27 mouse cellular contexts compared by ENCODE assay signal in the genomic region with DNA sequence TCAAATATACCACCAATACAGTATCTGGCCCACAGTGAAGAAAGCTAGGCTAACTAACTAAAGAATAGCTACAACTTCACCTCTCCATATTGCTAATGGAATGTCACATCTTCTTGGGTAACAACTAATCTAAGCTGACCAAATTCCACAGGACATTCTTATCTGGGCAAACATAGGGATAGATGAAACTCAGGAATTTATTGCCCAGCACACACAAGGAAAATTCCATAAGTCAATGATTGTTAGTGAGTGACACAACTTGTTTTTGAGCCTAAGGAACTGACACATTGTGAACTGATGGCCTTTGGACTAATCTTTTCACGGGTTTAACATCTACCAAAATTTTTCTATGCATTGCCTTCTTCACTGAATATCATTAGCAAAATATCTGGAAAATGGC. TPM values are rescaled to one million over a fixed set of nuclear protein-coding genes. Genes with fewer than 3 reads are reported as not detected.
"Had no signal": no experiment of that assay in that cellular context is flagged by ENCODE, and none has a peak within 500 bp of the region (broad histone marks: within the 10 kb centered on the region; RNA-seq: fewer than 3 reads in every experiment).

No protein-coding gene starts in this region.

- ATAC-seq: forebrain, postnatal 0 days; hindbrain, embryonic 16.5 days; inflammation-experienced regulatory T-cells, adult 6 months; liver, embryonic 12.5 days had no signal

- DNase-seq: forebrain, postnatal 0 days; gastrocnemius, postnatal 14 days; gastrocnemius, postnatal 36 days; heart, adult 11 months; heart, adult 2 months; heart, postnatal 10 days; heart, postnatal 4 days; kidney, adult 11 months; kidney, adult 2 months; kidney, adult 9 months; kidney, postnatal 25 days; kidney, postnatal 4 days; liver had no signal

- H3K9me3 ChIP-seq: heart, embryonic 10.5 days; heart, embryonic 12.5 days; hindbrain, embryonic 10.5 days; hindbrain, embryonic 12.5 days; kidney, embryonic 15.5 days; limb, embryonic 10.5 days; limb, embryonic 12.5 days; liver, embryonic 12.5 days had no signal

- H3K36me3 ChIP-seq: heart, embryonic 10.5 days; heart, embryonic 12.5 days; hindbrain, embryonic 10.5 days; hindbrain, embryonic 12.5 days; kidney, embryonic 15.5 days; limb, embryonic 10.5 days; limb, embryonic 12.5 days; liver, embryonic 12.5 days had no signal

- H3K9ac ChIP-seq: forebrain, postnatal 0 days; heart, embryonic 12.5 days; hindbrain, embryonic 12.5 days; hindbrain, embryonic 14.5 days; kidney, embryonic 15.5 days; limb, embryonic 12.5 days; liver, embryonic 12.5 days had no signal

- H3K4me2 ChIP-seq: heart, embryonic 12.5 days; hindbrain, embryonic 12.5 days; hindbrain, embryonic 14.5 days; kidney, embryonic 15.5 days; limb, embryonic 12.5 days; liver, embryonic 12.5 days had no signal

- H3K27me3 ChIP-seq: heart, embryonic 12.5 days; hindbrain, embryonic 12.5 days; kidney, embryonic 15.5 days; limb, embryonic 12.5 days; liver, embryonic 12.5 days had no signal

- H3K27ac ChIP-seq: heart, adult 2 months; heart, embryonic 10.5 days; hindbrain, embryonic 10.5 days; hindbrain, embryonic 12.5 days; hindbrain, embryonic 14.5 days; kidney, embryonic 15.5 days; kidney, postnatal 0 days; layer of hippocampus, adult 2 months; left cerebral cortex, adult 2 months; limb, embryonic 10.5 days; limb, embryonic 12.5 days; liver, embryonic 12.5 days had no signal

- H3K4me3 ChIP-seq: heart, adult 2 months; heart, embryonic 10.5 days; heart, embryonic 12.5 days; hindbrain, embryonic 10.5 days; hindbrain, embryonic 12.5 days; kidney, embryonic 15.5 days; layer of hippocampus, adult 2 months; left cerebral cortex, adult 2 months; limb, embryonic 10.5 days; limb, embryonic 12.5 days; liver, embryonic 12.5 days had no signal

- H3K4me1 ChIP-seq: heart, embryonic 10.5 days; heart, embryonic 12.5 days; hindbrain, embryonic 10.5 days; hindbrain, embryonic 12.5 days; kidney, embryonic 15.5 days; limb, embryonic 10.5 days; limb, embryonic 12.5 days; liver, embryonic 12.5 days had no signal

RNA-seq across cellular contexts. Expression of a gene that starts 52.6 kb away (rescaled TPM):
- polyA plus RNA-seq: inflammation-experienced regulatory T-cells, adult 6 months had no signal
